Mouse (Mus musculus) lung, adult 2 months (tissue): ENCODE results near the gene Ptprg.

Experiments used
- CTCF ChIP-seq: fragments of 200-500 bp; IDR thresholded peaks from 2 replicates; pipeline ENCODE4 v1.5.1; 2011; ENCODE audit warnings: mild to moderate bottlenecking, low read length, control low read depth; ENCODE audit not compliant: insufficient read depth
- POLR2A ChIP-seq: fragments of 200-500 bp; IDR thresholded peaks from 2 replicates; pipeline ENCODE4 v1.6.1; 2011; ENCODE audit warnings: low read depth, mild to moderate bottlenecking, control low read depth, low read length, borderline replicate concordance; ENCODE audit errors: extremely low read depth

DNA sequence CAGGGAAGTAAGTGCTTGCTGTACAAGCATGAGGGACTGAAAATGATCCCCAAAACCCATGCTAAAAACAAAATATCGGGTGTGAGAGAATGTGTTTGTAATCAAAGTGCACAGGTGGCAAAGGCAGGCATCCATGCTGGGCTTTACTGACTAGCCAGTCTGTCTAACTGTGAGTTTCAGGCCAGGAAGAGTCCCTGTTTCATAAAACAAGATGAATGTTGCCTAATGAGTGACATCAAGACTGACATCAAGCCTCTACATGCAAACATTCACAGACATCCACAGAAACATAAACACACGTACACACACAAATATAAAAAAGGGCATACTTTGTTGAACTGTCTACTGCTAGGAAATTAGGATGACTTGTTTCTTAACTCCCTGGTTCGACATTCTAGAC is 552.3 kb downstream of the Ptprg start:
- TF ChIP-seq CTCF (no peak), POLR2A (no peak)
